Mouse (Mus musculus) ovary, adult 10 weeks (tissue): ENCODE measurements around the gene Pias3. TPM values are rescaled to one million over a fixed set of nuclear protein-coding genes. Genes with fewer than 3 reads are reported as not detected.

Experiments
- polyA plus RNA-seq: library from polyadenylated mRNA; stranded (reverse); fragments of 350-450 nt; fragmentation: Illumina TruSeq; extraction: RNeasy Lipid Tissue Mini Kit (QIAGEN cat#74804); gene quantifications from one replicate; pipeline ENCODE4 v1.2.3, GENCODE M21; 2014

Gene Pias3
- polyA plus RNA-seq: 5.3 TPM

DNA sequence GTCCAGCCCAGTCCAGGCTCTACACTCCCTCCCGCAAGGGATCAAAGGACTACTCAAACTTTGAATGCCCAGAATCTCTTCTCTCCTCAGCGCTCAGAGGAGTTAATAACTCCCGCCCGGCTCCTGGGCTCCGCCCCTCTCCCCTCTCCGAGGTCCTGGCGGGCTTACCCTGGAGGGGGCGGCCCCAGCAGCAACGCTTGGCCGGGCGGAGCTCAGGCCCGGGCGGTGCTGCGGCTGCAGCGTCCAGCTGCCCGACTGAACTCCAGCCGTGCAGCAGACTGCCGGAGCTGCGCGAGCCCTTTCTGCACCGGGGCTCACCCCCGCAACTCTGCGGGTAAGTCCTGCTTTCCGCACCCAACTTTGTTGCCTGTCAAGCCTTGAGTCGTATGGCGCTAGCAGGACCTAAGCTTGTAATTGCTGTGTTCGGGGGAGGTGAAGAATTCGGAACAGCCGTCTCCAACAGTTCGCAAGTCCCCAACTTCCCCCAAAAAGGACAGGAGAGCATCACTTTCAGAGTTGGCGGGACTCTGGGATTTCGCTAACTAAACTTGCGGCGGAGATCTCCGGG, at the start of gene Pias3:
TSS of gene Pias3 (plus strand) at position 187 of the 568 bp plus-strand sequence.

DNA sequence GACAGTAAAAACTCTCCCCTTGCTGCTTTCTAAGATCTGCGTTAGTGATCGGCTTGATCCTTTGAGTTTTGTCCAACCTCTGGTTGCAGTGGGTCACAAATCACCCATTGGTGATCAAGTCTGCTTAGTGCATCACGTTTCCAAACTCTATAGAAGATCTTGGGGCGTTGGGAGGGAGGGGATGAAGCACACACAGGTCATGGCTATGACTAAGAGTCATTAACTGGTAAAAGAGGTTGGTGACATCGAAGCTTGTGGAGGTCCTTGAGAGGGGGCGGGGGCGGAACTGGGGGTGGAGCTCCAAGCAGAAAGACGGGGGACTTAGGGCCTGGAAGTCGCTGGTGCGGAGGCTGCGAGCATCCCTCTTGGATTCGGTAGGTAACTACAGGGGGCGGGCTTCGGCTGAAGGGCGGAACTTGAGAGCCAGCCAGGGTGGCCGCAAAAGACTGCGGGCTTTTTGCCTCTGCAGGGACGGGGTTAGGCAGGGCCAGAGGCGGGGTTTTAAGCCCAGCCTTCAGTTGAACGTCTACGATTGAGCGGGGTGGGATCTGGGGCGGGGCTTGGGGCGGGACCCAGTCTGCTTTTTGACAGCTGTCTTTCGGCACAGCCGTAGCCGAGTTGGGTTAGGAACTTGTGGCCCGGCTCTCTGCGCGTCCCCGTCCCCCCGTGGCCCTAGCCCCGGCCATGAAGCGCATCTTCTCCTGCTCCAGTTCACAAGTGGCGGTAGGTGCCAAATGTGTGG, 26.3 kb upstream of the Pias3 start, which contains the start of gene Ankrd35:
TSS of gene Ankrd35 (plus strand) at position 405 of the 742 bp plus-strand sequence.

DNA sequence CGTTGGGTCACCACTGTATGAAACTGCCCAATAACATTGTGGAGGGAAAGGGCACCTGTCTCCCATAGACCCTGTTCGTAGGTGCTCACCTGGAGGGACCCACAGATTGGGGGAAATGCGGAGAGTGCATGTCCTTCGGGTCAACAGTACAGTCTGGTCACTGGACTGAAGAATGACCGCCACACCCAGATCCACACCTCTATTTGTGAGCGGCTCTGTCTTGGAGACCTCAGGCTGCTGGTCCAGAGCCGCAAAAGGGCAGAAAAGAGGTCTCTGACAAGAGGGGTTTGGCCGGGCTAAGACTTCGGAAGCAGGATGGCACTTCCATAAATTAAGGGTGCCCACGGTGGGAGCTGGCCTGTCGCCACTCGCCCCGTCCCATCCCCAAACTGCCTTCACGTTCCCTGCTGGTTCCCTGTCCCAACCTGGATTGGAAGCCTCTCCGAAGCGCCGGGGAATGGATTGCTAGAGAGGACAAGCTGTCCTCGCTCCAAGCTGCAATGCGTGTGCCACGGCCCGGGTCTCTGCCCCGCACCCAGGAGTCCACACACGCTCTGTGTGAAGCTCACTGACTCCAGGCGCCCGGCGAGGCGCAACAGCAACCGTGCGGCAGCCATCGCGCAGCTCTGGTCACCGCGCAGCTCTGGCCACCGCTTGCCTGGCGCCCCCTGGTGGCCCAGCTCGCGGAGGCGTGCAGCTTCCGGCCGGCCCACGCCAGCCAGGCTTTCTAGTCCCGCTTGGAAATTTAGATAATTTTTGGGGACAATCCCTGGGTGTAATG, 11.9 kb downstream of the Pias3 start, which contains the start of gene Nudt17:
TSS of gene Nudt17 (minus strand) at position 660 of the 781 bp plus-strand sequence.

GRCm38 (mm10) chr3:96727343-96727827, 31.2 kb downstream of the Pias3 start, which contains the start of the genes Polr3c and Rnf115:
Gene Polr3c (minus strand): TSS chr3:96727628.
Gene Rnf115 (plus strand): TSS chr3:96727664.

Other genes with a start within 250 kb of the Pias3 start
- not detected for gene BC107364, start 244.1 kb upstream of the Pias3 start, polyA plus RNA-seq
- gene Hfe2, start 171.2 kb upstream of the Pias3 start, polyA plus RNA-seq: 0.29 TPM
- 596 TPM for gene Txnip, start 138.4 kb upstream of the Pias3 start, polyA plus RNA-seq
- not detected for gene Gm16253, start 119.4 kb upstream of the Pias3 start, polyA plus RNA-seq
- 90.1 TPM for gene Polr3gl, start 102.2 kb upstream of the Pias3 start, polyA plus RNA-seq
- not detected for gene Ankrd34a, start 99.7 kb upstream of the Pias3 start, polyA plus RNA-seq
- gene Lix1l, start 95.2 kb upstream of the Pias3 start, polyA plus RNA-seq: 92.1 TPM
- gene Rbm8a, start 66.5 kb upstream of the Pias3 start, polyA plus RNA-seq: 56.2 TPM
- 19.8 TPM for gene Pex11b, start 61.0 kb upstream of the Pias3 start, polyA plus RNA-seq
- gene Gm42957, start 60.9 kb upstream of the Pias3 start, polyA plus RNA-seq: not detected
- 0.54 TPM for gene Itga10, start 50.8 kb upstream of the Pias3 start, polyA plus RNA-seq
- gene Ankrd35, start 26.3 kb upstream of the Pias3 start, polyA plus RNA-seq: 1.1 TPM
- gene Nudt17, start 12.2 kb downstream of the Pias3 start, polyA plus RNA-seq: not detected
- gene Polr3c, start 31.2 kb downstream of the Pias3 start, polyA plus RNA-seq: 19.1 TPM
- 114 TPM for gene Rnf115, start 31.3 kb downstream of the Pias3 start, polyA plus RNA-seq
- gene Pdzk1, start 132.9 kb downstream of the Pias3 start, polyA plus RNA-seq: 1.5 TPM
- gene Cd160, start 133.0 kb downstream of the Pias3 start, polyA plus RNA-seq: 2.3 TPM
- 1.2 TPM for gene Gja5, start 208.3 kb downstream of the Pias3 start, polyA plus RNA-seq
- gene Gpr89, start 209.0 kb downstream of the Pias3 start, polyA plus RNA-seq: 18.3 TPM
- gene Gja8, start 229.6 kb downstream of the Pias3 start, polyA plus RNA-seq: not detected